Mouse (Mus musculus): ENCODE data around the gene Pacs2.

DNA sequence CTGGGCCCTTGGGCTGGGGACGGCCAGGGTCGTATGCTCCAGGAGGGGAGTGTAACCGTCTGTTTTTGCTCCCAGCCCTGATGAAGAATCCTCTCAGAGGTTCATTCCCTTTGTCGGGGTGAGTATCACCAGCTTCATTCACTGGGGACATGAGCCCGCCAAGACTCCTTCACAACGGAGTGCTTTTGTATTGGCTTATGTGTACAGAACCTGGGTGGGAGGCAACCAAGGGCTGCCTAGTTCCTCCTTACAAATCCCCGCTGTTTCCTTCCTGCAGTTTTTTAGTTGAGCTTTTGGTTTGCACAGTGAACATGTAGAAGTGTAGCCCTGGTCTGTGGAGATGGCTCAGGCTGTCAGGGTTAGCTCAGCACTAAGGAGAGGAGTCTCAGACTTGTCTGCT is 53.7 kb downstream of the Pacs2 start:
- TF ChIP-seq CTCF (conservative IDR thresholded peaks at IDR 0.05; ENCODE audit: insufficient read depth, insufficient read length, low read depth, low read length): no peak
- no peak for TF ChIP-seq POLR2A (IDR thresholded peaks at IDR 0.05; ENCODE audit: low read depth, low read length)

Measured in kidney, adult 2 months (tissue).